In the genomic region with DNA sequence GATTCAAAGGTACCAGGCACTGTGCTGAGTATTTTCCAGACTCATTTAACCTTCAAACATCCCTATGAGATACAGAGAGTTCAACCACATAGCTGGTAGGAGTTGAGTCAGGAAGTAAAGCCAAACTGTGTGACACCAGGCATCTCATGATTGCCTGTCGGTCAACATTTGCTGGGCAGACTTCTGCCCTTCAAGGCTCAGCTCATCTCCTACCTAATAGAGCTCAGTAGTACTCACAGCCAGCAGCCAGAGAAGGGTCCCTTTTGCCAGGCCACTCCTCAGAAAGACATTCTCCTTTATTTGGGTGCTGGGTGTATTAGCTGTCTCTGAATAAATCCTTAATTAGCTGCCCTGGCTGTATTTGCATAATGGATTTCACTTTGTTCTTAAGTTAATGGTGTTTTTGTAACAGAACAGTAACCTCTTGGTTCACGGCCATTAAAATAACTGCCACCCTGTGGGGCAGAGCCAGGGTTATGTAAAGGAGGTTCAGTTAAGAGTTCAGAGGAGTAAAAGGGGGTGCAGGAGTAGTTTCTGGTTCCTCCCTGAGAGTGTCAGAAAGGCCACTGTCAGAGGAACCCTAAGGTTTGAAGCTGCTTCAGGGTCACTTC, we compare ENCODE assay signal across 17 mouse cellular contexts. TPM values are rescaled to one million over a fixed set of nuclear protein-coding genes. Genes with fewer than 3 reads are reported as not detected.
DNase-seq lines count a peak whose midpoint lies in the region; ATAC-seq and TF ChIP-seq lines count a peak whose summit lies in the region.
"Had no signal": no experiment of that assay in that cellular context is flagged by ENCODE, and none has a peak within 500 bp of the region (broad histone marks: within the 10 kb centered on the region; RNA-seq: fewer than 3 reads in every experiment).

No protein-coding gene starts in this region.

- H3K4me1 ChIP-seq in spleen, adult 2 months (ENCODE audit: control insufficient read depth, insufficient read depth, insufficient read length), result peaks cover 15% of the 10 kb centered on the region
- peaks cover 83% of the 10 kb centered on the region for H3K4me1 ChIP-seq in forebrain, embryonic 16.5 days (replicated peaks; ENCODE audit: control insufficient read depth, insufficient read depth, low read length)

- H3K4me3 ChIP-seq in spleen, adult 2 months (ENCODE audit: extremely low read depth, insufficient read depth, insufficient read length), result no peak overlapping the region
- H3K4me3 ChIP-seq in forebrain, embryonic 16.5 days (replicated peaks; ENCODE audit: low read length), result no peak overlapping the region
- H3K4me3 ChIP-seq: embryonic facial prominence, embryonic 13.5 days; heart, embryonic 13.5 days; hindbrain, embryonic 15.5 days; left cerebral cortex, adult 2 months; limb, embryonic 15.5 days had no signal

- TF ChIP-seq CTCF in spleen, adult 2 months (IDR thresholded peaks at IDR 0.05; ENCODE audit: extremely low read depth, insufficient read depth, insufficient read length, insufficient replicate concordance), result no peak

- H3K27me3 ChIP-seq in spleen, adult 2 months (ENCODE audit: control insufficient read depth, insufficient read depth, low read length), result no peaks in the 10 kb centered on the region
- H3K27me3 ChIP-seq in forebrain, embryonic 16.5 days (replicated peaks; ENCODE audit: control insufficient read depth, insufficient read depth, low read length), result no peaks in the 10 kb centered on the region
- H3K27me3 ChIP-seq: hindbrain, embryonic 15.5 days had no signal

- WGBS in spleen, adult 2 months, result 34% methylated on average over 2 of the region's 2 CpGs
- WGBS in forebrain, embryonic 16.5 days, result 16% methylated on average over 2 of the region's 2 CpGs

- TF ChIP-seq POLR2A in spleen, adult 2 months (IDR thresholded peaks at IDR 0.05; ENCODE audit: low read depth, low read length), result no peak

- intact Hi-C loops in heart, postnatal 14 days (cut with DNase I), result no loop called here

- H3K27ac ChIP-seq in spleen, adult 2 months (ENCODE audit: insufficient read depth, low read length), result peak overlapping the region; percentile 56
- peak overlapping the region; percentile 4; the same call in 1 of the 2 replicates for H3K27ac ChIP-seq in forebrain, embryonic 16.5 days (ENCODE audit: low read length)
- H3K27ac ChIP-seq: embryonic facial prominence, embryonic 13.5 days; heart, embryonic 13.5 days; hindbrain, embryonic 15.5 days; left cerebral cortex, adult 2 months; limb, embryonic 15.5 days had no signal

- peak; percentile 74 for DNase-seq in kidney, adult 11 months
- DNase-seq in kidney, postnatal 10 days, result no peak
- DNase-seq in spleen, adult 2 months (ENCODE audit: low read depth in 1 of 2, low spot score in 2 of 2), result no peak
- DNase-seq in spleen, postnatal 4 days (ENCODE audit: low spot score in 2 of 2), result no peak
- no peak for DNase-seq in heart, adult 18-20 months
- no peak for DNase-seq in thymus, postnatal 25 days
- DNase-seq in heart, postnatal 14 days, result no peak
- DNase-seq: cerebellum, adult 11 months; gastrocnemius, postnatal 25 days had no signal

- H3K4me2 ChIP-seq in forebrain, embryonic 16.5 days (ENCODE audit: low read length), result no peak overlapping the region
- H3K4me2 ChIP-seq: embryonic facial prominence, embryonic 13.5 days; heart, embryonic 13.5 days; hindbrain, embryonic 15.5 days; limb, embryonic 15.5 days had no signal

- H3K9ac ChIP-seq in forebrain, embryonic 16.5 days (replicated peaks; ENCODE audit: low read depth, low read length), result no peak overlapping the region
- H3K9ac ChIP-seq: embryonic facial prominence, embryonic 13.5 days; heart, embryonic 13.5 days; hindbrain, embryonic 15.5 days; limb, embryonic 15.5 days had no signal

- H3K36me3 ChIP-seq in spleen, adult 2 months (ENCODE audit: control insufficient read depth, insufficient read depth, low read length), result no peaks in the 10 kb centered on the region
- no peaks in the 10 kb centered on the region for H3K36me3 ChIP-seq in forebrain, embryonic 16.5 days (ENCODE audit: control insufficient read depth, insufficient read depth)
- H3K36me3 ChIP-seq: embryonic facial prominence, embryonic 13.5 days; heart, embryonic 13.5 days; hindbrain, embryonic 15.5 days; limb, embryonic 15.5 days had no signal

- H3K9me3 ChIP-seq in forebrain, embryonic 16.5 days (ENCODE audit: control insufficient read depth, low read length), result no peaks in the 10 kb centered on the region
- H3K9me3 ChIP-seq: embryonic facial prominence, embryonic 13.5 days; heart, embryonic 13.5 days; hindbrain, embryonic 15.5 days; limb, embryonic 15.5 days had no signal

- ATAC-seq in forebrain, embryonic 16.5 days, result no peak
- ATAC-seq: activated CD4-positive, CD25-positive, alpha-beta regulatory T cell, adult 4 months had no signal

RNA-seq across cellular contexts. Expression of a gene that starts 3.1 kb away (rescaled TPM):
- 0.27 and 0.56 TPM in 2 replicates for polyA plus RNA-seq in spleen, adult 2 months (2012; rRNA removed)
- 8.6 and 12.6 TPM in 2 replicates for polyA plus RNA-seq in forebrain, embryonic 16.5 days (2015; fragmentation: Nextera tagmentation; extraction: Ambion mirVana)
- under 1 TPM; 0.50 to 0.87 TPM for total RNA-seq in heart, adult 18-20 months (2021)
- total RNA-seq in heart, postnatal 14 days (2021), result 1 to 10 TPM in 1 of 2 experiments, under 1 TPM in 1; 0.98 to 1.1 TPM
- polyA plus RNA-seq: C2C12 had no signal

RNA-seq across cellular contexts. Expression of a gene that starts 39.8 kb away (rescaled TPM):
- polyA plus RNA-seq in spleen, adult 2 months (2012; rRNA removed), result 0.02 TPM in 1 of 2 replicates, not detected in the other
- polyA plus RNA-seq in forebrain, embryonic 16.5 days (2015; fragmentation: Nextera tagmentation; extraction: Ambion mirVana), result 257 and 284 TPM in 2 replicates
- under 1 TPM; 0.12 to 0.31 TPM for total RNA-seq in heart, adult 18-20 months (2021)
- total RNA-seq in heart, postnatal 14 days (2021), result under 1 TPM; 0.22 to 0.50 TPM
- polyA plus RNA-seq: C2C12 had no signal
